Mouse (Mus musculus) G1E (cell line): ENCODE measurements around the gene Arhgap24. TPM values are rescaled to one million over a fixed set of nuclear protein-coding genes. Genes with fewer than 3 reads are reported as not detected.

ENCODE experiments used
- ATAC-seq: 2 replicates; pipeline ENCODE4 v1.8.0; 2016; ENCODE audit warnings: mild to moderate bottlenecking; ENCODE audit not compliant: insufficient number of reproducible peaks, poor library complexity, low FRiP score, severe bottlenecking; ENCODE audit errors: extremely low read depth
- DNase-seq: peaks from one replicate; pipeline ENCODE4 v3.0.0; 2012; ENCODE audit warnings: low spot score
- H3K27me3 ChIP-seq: 2 replicates; pipeline ENCODE4 v1.6.1; 2012; ENCODE audit warnings: mild to moderate bottlenecking, low read length, inconsistent platforms; ENCODE audit not compliant: insufficient read depth
- H3K36me3 ChIP-seq: replicated peaks from 2 replicates; pipeline ENCODE3; 2012; ENCODE audit warnings: mild to moderate bottlenecking, inconsistent platforms
- H3K4me1 ChIP-seq: 2 replicates; pipeline ENCODE4 v1.6.1; 2012; ENCODE audit warnings: low read depth, low read length, inconsistent platforms, mixed read lengths; ENCODE audit not compliant: insufficient read depth
- H3K4me3 ChIP-seq: 2 replicates; pipeline ENCODE4 v1.5.1; 2012; ENCODE audit warnings: low read depth, mild to moderate bottlenecking, inconsistent platforms, low read length, moderate library complexity, mixed read lengths
- H3K9me3 ChIP-seq: replicated peaks from 2 replicates; pipeline ENCODE4 v1.6.1; 2012; ENCODE audit warnings: inconsistent platforms
- CTCF ChIP-seq: IDR thresholded peaks from 2 replicates; pipeline ENCODE4 v1.5.1; 2012; ENCODE audit warnings: low read depth, low read length, inconsistent platforms, mixed read lengths
- GATA1 ChIP-seq: IDR thresholded peaks from 2 replicates; pipeline ENCODE4 v1.6.1; 2012; ENCODE audit warnings: borderline replicate concordance, low read length, inconsistent platforms, mixed read lengths
- GATA2 ChIP-seq: IDR thresholded peaks from 2 replicates; pipeline ENCODE4 v1.6.1; 2012; ENCODE audit warnings: low read depth, low read length, inconsistent platforms, borderline replicate concordance
- POLR2AphosphoS5 ChIP-seq: IDR thresholded peaks from 2 replicates; pipeline ENCODE4 v1.6.1; 2012; ENCODE audit warnings: low read depth, low read length, inconsistent platforms; ENCODE audit not compliant: insufficient replicate concordance
- TAL1 ChIP-seq: conservative IDR thresholded peaks from 2 replicates; pipeline ENCODE4 v1.6.1; 2012; ENCODE audit warnings: low read depth, low read length, inconsistent platforms, mixed read lengths
- polyA plus RNA-seq: library from polyadenylated mRNA; stranded (reverse); fragments of >175 nt; gene quantifications from 2 replicates; pipeline ENCODE4 v1.2.3, GENCODE M21; 2012
- total RNA-seq, 2 experiments: library from RNA; stranded (forward) in 1 of 2; stranded (reverse) in 1 of 2; fragments of 200-1000 nt in 1 of 2; fragments of >200 nt in 1 of 2; fragmentation: Nextera tagmentation in 1 of 2; gene quantifications; 2 replicates each; pipeline ENCODE4 v1.2.3; 2014 to 2017

Gene Arhgap24
- total and polyA plus RNA-seq, 3 experiments = 0.22 TPM; not detected in 2

DNA sequence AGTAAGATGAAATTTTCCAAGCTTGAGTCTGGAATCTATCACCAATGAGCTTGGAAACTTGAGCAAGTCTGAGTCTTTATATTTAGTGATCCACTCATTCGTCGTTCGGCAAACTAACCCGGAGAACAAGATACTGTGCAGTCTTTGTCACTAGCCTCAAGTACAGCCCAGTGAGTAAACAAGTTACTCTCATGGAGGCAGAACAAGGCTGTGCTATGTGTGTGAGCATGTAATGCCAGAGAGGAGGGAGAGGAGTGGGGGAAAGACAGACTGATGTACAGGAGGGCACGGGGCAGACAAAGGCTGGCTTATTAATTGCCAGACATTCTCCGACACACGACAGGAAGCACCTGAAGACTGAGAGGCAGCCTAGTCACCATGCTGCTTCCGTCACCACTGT lies 97.2 kb downstream of the Arhgap24 start:
- H3K27me3 ChIP-seq = no peaks in the 10 kb centered on the region
- no peaks in the 10 kb centered on the region for H3K4me1 ChIP-seq
- ATAC-seq (no peak), DNase-seq (no peak)
- peaks cover 46% of the 10 kb centered on the region for H3K9me3 ChIP-seq
- no peak overlapping the region for H3K4me3 ChIP-seq
- no peak for TF ChIP-seq TAL1
- TF ChIP-seq POLR2AphosphoS5 = no peak
- no peak for TF ChIP-seq GATA2
- no peak for TF ChIP-seq CTCF
- no peaks in the 10 kb centered on the region for H3K36me3 ChIP-seq

DNA sequence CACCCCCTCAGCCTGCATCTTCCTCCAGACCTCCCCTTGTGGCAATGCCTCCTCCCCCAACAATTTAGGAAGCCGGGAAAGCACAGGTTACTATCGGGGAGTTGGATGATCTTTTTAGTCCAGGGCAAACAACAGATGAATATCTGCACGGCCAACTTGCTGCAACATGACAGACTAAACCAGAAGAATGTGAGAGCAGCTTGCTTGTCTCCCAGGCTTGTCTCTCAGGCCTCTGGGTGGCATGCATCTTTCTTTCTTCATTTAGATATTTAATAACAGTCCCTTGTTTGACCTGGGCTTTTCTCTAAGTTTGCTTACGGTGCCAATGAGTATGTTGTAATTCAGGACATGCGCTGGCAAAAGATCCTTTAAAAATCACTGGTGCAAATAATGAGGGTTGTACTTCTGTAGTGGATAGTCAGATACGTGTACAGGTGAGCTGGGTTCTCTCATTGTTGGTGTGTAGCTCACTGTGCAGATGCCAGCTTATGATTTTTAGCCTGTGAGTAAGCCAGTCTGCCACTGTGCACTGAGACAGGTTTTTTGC lies 101.7 kb downstream of the Arhgap24 start:
- Histone ChIP-seq H3K27me3 (no peaks in the 10 kb centered on the region), H3K4me3 (no peak overlapping the region), H3K4me1 (no peaks in the 10 kb centered on the region), H3K9me3 (peaks cover 27% of the 10 kb centered on the region), H3K36me3 (no peaks in the 10 kb centered on the region)
- DNase-seq (no peak), ATAC-seq (no peak)
- TF ChIP-seq TAL1 (no peak), POLR2AphosphoS5 (no peak), CTCF (no peak), GATA2 (no peak)

DNA sequence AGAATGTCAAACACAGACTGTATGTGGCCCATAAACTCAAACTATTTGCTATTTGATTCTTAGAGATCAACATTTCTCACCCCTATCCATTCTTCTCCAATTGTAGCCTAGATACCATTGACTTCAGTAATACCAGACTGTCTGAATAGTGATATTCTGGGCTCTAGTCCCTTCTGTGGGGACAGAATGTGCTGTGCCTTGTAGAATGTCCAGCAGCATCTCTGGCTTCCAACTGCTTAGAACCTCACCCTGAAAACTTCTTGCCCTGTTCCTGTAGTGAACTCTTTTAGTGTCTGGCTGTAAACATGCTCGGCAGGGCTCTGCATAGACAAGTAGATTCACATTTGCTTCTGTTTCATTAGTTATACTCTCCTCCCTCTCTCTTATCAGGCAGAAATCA lies 110.2 kb downstream of the Arhgap24 start:
- Histone ChIP-seq H3K27me3 (no peaks in the 10 kb centered on the region), H3K36me3 (no peaks in the 10 kb centered on the region), H3K4me3 (no peak overlapping the region), H3K4me1 (no peaks in the 10 kb centered on the region), H3K9me3 (peaks cover 24% of the 10 kb centered on the region)
- no peak for DNase-seq
- no peak for ATAC-seq
- TF ChIP-seq POLR2AphosphoS5 (no peak), CTCF (no peak), TAL1 (no peak), GATA2 (no peak), GATA1 (no peak)

DNA sequence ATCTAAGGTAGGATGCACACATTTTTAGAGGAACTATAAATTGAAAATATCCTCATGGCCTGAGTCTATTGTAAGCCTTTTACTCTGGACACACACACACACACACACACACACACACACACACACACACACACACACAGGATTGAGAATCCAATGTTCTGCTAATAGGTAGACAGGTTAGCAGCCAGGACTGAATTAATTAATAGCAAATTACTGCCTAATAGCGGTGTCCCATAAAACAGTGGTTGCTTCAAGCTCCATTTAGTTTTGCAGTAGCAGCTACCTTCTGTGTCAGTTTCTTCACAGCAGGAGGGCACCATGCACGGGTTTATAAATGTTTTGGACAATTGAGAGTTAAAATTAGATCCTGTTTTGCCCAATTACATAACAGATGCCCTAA lies 111.9 kb downstream of the Arhgap24 start:
- Histone ChIP-seq H3K27me3 (no peaks in the 10 kb centered on the region), H3K9me3 (peaks cover 30% of the 10 kb centered on the region), H3K4me3 (no peak overlapping the region), H3K4me1 (no peaks in the 10 kb centered on the region), H3K36me3 (no peaks in the 10 kb centered on the region)
- no peak for TF ChIP-seq GATA1
- no peak for TF ChIP-seq CTCF
- no peak for TF ChIP-seq GATA2
- TF ChIP-seq POLR2AphosphoS5 = no peak
- no peak for TF ChIP-seq TAL1
- ATAC-seq (no peak), DNase-seq (no peak)

DNA sequence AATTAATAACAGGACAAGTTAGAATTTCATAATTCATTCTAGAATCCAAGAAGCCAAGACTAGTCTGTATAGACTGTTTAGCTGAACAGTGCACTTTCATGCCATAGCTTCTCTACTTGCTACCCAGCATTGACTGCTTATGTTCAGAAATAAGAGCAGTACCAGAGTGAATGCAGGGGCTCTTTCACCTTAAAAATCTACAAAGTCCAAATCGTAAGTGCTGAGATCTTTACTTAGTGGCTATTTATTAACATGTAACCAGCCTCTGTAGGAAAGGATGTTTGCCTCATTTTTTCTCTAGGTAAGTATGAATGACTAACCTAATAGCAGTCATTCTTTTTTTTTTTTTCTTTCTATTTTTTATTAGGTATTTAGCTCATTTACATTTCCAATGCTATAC lies 117.9 kb downstream of the Arhgap24 start:
- TF ChIP-seq GATA1 (no peak), POLR2AphosphoS5 (no peak)
- Histone ChIP-seq H3K4me3 (no peak overlapping the region), H3K9me3 (peaks cover 19% of the 10 kb centered on the region), H3K4me1 (no peaks in the 10 kb centered on the region), H3K27me3 (no peaks in the 10 kb centered on the region), H3K36me3 (no peaks in the 10 kb centered on the region)
- ATAC-seq = no peak
- no peak for DNase-seq

DNA sequence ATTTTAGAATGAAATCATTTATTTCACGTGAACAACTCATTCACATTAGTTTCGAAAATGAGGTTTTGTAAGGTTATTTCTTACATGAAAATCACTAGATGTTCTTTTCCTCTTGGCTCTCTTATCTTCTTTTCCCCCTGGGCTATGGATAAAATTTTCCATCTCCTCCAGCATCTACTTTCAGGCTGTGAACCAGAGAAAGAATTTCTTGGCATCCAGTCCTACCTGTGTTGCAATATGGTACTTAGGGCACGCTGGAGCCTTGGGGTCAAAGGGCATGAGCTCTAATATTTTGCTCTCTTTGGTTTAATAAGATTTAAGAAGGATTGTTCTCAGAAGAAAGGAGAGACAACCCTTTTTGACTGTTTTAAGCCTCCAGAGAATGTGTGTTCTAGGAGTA lies 132.4 kb downstream of the Arhgap24 start:
- H3K4me3 ChIP-seq = no peak overlapping the region
- TF ChIP-seq GATA2 (no peak), GATA1 (no peak), CTCF (no peak), TAL1 (no peak), POLR2AphosphoS5 (no peak)

DNA sequence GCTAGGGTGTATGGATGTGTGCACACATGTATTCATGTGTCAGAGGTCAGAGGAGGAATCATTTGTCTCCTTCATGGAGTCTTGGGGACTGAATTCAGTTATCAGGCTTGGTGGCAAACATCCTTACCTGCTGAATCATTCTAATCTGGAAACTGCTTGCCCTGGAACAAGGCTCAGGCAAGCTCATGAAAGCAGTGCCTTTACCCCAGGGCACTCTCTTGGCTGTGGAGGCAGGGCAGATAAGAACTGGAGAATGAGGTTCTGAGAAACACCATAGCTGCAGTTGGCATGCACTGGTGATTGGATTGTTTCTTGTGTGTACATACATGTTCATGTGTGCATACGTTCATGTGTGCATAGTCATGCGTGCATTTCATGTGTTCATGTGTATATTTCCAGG lies 132.9 kb downstream of the Arhgap24 start:
- Histone ChIP-seq H3K27me3 (no peaks in the 10 kb centered on the region), H3K36me3 (no peaks in the 10 kb centered on the region), H3K4me3 (no peak overlapping the region), H3K4me1 (no peaks in the 10 kb centered on the region), H3K9me3 (peaks cover 24% of the 10 kb centered on the region)
- no peak for ATAC-seq
- TF ChIP-seq GATA2 (no peak), CTCF (no peak), POLR2AphosphoS5 (no peak), GATA1 (no peak), TAL1 (no peak)
- DNase-seq = no peak

More for the DNA sequence above, 132.4 kb downstream of the Arhgap24 start:
- peaks cover 26% of the 10 kb centered on the region for H3K9me3 ChIP-seq
- no peaks in the 10 kb centered on the region for H3K4me1 ChIP-seq
- no peaks in the 10 kb centered on the region for H3K27me3 ChIP-seq
- DNase-seq = no peak
- H3K36me3 ChIP-seq = no peaks in the 10 kb centered on the region
- ATAC-seq = no peak
